Mouse (Mus musculus) MN1 (cell line): ENCODE measurements around the gene Crybb1.

ENCODE experiments used
- DNase-seq: peaks from one replicate; pipeline ENCODE4 v3.0.0-alpha.2; 2016; ENCODE audit warnings: low spot score

The Crybb1 gene

DNA sequence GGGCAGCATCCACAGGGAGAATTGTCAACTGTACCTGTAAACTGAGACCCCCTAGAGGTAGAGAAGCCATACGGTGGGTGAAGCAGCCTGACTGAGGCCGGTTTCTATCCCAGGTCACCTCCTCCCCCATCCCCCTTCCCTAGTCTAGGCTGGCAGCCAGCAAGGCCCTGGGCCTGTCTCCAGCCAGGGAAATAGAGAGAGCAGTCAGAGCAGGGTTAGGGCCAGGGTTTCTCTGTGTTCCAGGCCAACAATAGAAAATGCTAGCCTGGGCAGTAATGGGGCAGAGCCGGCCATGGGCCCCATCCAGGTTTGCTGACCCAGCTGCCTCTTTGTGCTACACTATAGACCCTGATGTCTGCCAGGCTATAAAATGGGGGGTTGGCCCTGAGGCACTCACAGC, at the start of gene Crybb1:
Gene Crybb1, plus strand, starts transcription at position 390 of the 400 bp plus-strand sequence.
- DNase-seq: peak; percentile 48

GRCm38 (mm10) chr5:112206543-112207255, 48.9 kb upstream of the Crybb1 start:
- no peak for DNase-seq

- DNase-seq: no peak
Measured at GRCm38 (mm10) chr5:112208321-112208720, 47.3 kb upstream of the Crybb1 start.

DNA sequence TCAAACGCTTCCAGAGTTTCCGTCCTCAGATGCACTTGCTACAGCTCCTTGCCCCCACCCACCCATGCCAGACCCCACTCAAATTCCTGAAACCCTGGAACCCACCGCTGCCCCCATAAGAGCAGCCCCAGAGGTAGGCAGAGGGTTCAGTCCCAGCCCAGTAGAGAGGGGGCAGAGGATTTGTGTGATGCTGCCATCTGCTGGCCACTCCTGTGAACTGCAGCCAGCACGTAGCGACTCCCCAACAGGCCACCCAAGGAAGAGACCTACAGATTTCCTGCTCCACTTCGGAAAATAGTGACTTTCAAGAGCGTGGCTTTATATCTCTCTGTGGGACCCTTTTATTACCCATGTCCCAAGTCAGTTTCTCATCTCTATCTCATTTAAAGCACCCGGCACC, 45.5 kb upstream of the Crybb1 start:
- DNase-seq: peak; percentile 54

DNA sequence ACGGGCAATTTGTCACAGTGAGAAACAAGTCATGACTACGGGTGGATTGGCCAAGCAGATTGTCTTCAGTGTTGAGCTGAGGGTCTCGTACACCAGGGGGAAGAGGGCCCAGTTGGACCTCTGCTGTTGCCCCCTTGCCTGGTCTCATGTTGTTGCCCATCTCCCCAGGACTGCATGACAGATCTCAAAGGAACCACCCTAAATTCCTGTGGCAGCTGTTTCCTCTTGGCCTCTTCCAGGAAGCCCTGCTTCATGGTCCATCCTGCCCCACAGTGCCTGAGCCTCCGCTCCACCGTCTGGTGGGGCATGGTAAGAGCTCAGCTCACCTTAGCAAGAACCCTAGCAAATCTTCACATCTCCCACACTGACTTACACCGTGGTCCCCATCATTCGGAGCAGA, 43.7 kb upstream of the Crybb1 start:
- no peak for DNase-seq

- DNase-seq: no peak
Measured at GRCm38 (mm10) chr5:112212711-112213264, 42.8 kb upstream of the Crybb1 start.

DNA sequence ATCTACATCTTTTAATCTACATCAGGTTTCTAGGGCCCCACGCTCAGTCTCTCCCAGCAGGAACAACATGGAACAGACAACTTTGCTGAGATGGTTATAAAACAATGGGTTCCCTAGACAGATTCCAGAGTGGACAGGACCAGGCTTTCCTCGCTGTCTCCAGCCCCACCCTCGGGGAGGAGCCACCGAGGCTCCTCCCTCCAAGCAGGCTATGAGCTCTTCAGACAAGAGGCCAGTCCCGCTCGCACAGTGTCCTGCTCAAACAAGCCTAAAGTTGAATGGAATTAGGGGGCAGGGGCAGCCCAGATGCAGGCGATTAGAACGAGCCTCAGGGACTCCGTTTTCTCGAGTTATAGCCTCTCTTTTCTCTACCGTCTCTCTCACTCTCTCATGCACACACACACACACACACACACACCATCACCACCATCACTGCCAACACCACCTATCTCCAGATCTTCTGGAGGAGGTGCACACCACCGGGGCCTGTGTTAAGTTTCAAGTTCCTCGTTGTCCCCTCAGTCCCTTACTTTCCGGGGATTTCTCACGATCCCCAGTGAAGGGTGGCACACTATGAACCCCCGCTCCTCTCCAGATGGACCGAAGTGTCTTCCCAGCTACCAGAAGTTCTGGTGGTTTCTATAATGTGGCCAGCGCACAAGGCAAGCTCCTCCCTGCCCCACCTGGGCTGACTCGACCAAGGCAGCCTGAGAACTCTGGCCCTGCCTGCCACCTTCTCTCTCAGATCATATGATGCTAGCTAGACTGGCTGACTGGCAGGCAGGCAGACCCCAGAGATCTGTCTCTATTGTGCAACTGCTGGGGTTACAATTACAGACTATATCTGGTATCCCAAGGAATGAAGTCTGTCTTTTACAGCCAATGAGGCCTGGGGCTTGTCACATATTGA, 42.0 kb upstream of the Crybb1 start:
- peak; percentile 44 for DNase-seq

GRCm38 (mm10) chr5:112214419-112214818, 41.2 kb upstream of the Crybb1 start:
- peak; percentile 80 for DNase-seq

- DNase-seq: no peak
Measured at GRCm38 (mm10) chr5:112215291-112215751, 40.3 kb upstream of the Crybb1 start.

- DNase-seq: no peak
Measured at GRCm38 (mm10) chr5:112215801-112216251, 39.8 kb upstream of the Crybb1 start.

DNA sequence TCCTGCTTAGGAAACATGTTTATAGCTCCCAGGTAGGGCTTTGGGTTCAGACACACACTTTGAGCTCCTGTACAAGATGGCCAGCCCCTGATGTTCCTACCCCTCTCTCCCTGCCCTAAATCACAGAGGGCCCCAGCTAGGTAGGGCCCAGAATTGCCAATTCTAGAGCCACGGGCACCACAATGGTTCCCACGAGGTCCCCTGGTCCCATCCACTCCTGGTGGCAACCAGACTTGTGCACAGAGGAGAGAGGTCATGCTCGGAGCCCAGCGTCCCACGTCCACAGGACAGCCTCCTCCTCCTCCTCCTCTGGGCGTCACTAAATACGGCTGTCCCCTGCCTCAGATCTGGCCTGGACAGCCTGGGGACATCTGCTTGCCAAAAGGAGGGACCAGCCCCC, 39.3 kb upstream of the Crybb1 start:
- DNase-seq: no peak

DNA sequence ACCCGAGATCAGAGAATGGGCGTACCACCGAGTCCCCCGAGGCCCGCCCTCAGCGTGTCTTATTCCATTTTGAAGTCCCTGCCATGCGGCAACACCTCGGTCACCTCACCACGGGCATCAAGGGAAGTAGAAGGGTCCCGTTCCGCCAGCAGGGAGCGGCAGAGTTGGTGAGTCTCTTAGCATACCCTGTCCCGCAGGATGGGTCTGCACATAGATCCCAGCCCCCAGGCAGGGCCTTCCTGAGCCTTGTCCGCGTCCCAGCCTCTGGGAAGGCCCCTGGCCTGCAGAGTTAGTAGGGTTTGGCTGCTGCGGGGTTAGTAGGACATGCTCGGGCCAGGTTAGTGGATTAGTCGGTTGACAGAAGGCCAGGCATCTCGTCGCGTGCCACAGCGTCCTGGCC, 38.6 kb upstream of the Crybb1 start:
- no peak for DNase-seq

DNA sequence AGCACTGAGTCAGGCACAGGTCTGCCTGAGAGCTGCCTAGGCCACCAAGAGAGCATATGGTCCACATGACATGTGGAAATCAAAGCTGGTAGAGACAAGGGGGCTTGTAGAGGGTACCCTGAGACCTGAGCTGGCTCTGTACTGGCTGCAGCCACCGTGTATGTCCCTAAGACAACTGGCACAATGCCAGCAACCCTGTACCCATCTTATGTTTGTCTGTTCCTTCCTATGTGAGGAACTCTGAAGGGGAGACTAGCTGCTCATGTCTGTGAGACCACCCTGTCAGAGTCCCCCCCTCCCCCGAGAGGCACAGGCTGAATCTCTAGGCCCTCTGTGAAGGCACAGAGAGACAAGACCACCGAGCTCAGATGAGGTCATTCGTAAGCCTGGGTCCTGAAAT, 36.9 kb upstream of the Crybb1 start:
- no peak for DNase-seq

DNA sequence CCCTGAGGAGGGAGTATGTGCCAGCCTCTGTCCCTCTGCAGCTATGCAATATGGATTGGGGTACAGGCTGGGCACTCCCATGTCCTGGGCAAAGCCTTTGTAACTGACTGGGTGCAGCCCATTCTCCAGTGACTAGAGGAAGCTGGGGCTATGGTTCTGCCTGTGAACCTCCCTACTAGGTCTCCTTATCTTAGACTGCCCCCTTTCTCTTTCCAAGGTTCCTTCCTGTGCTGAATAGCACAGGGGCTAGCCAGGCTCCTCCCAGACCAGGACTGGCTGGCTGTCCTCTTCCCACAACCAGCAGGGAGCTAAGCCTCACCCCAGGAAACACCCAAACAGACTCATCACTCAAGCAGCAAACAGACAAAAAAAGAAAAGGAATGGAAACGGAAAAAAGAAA, 36.2 kb upstream of the Crybb1 start:
- DNase-seq: no peak

- no peak for DNase-seq
Measured at GRCm38 (mm10) chr5:112220203-112220602, 35.4 kb upstream of the Crybb1 start.

DNA sequence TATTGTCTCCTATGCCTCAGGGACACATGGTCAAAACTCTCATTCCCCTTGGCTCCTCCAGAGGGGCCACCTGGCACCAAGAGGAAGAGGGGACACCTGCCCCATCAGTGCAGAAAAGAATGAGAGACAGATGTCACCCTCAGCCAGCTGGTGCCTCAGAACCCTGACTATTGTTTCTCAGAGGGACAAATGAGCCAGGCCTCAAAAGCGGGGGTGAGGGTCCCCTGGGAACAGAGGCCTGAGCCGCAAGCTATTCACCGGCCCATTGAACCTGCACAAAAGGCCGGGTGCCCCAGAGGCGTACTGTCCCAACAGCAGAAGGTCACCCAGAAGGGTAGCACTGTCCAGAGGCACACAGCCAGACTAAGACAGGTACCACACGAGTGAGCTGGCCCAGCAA, 30.0 kb upstream of the Crybb1 start:
- DNase-seq: no peak

GRCm38 (mm10) chr5:112227354-112227753, 28.3 kb upstream of the Crybb1 start:
- DNase-seq: no peak

DNA sequence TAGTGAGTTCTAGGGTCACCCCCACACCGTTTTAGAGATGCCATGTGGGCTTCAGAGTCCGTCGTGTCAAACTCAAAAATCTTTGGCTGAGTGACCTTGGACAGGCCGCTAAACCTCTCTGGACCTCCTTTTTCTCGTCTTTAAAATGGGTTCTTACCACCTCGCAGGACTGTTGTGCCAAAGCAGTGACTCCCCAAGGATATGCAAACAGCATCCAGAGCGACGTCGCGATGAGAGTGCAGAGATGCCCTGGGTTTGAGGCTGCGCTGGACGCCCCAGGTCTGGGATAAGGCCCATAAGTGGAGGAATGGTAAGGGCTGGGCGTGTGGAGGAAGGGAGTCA, 27.7 kb upstream of the Crybb1 start:
- DNase-seq: no peak

DNA sequence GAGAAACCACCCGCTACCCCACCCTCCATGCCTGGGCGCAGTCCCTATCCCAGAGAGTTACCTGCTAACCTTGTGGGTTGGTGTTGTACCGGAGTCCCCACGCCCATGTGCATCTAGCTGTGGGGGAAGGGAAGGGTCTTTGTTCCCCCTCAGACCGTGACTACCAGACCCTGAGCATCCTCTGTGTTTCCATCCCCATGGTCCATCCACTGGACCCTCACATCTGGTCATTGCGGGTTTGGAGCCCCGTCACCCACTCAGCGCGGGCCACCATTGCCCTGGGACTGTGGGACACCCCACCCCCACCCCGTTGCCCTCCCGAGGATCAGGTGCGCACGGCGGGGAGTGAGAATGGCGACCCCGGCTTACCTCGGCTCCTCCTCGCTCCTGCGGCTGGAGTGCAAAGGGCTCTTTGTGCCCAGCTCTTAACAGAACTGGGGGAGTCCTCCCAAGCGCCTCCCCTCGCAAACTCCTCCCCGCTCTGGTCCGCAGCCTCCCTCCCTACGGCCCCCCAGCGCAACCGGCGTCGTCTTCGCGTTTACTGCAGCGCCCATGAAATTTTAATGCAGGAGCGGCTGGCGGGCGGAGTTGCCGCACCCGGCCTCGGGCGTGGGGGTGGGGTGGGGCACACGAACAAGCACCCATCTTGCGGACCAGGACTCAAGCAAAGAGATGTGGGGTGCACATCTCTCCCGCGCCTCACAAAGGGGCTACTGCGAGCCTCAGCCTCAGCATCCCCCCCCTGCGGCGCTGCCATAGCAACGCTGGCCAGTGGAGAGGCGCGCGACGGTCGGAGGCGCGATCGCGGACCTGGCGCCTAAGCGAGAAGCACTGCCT, 27.2 kb upstream of the Crybb1 start:
- DNase-seq: no peak

DNA sequence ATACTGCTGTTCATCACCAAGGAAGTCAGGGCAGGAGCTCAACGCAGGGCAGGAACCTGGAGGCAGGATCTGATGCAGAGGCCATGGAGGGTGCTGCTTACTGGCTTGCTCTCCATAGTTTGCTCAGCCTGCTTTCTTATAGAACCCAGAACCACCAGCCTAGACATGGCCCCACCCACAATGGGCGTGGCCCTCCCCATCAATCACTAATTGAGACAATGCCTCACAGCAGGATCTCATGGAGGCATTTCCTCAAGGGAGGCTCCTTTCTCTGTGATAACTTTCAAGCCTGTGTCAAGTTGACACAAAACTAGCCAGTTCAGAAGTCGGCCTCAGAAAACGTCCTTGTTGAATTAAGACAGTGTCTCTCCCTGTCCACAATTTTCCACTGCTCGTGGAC, 19.8 kb upstream of the Crybb1 start:
- no peak for DNase-seq

- peak; percentile 40 for DNase-seq
Measured at GRCm38 (mm10) chr5:112236631-112237030, 19.0 kb upstream of the Crybb1 start.

GRCm38 (mm10) chr5:112237439-112237838, 18.2 kb upstream of the Crybb1 start:
- peak; percentile 91 for DNase-seq
